Mouse (Mus musculus): ENCODE measurements around the gene Plk3. TPM values are rescaled to one million over a fixed set of nuclear protein-coding genes. Genes with fewer than 3 reads are reported as not detected.

The Plk3 gene
- polyA plus RNA-seq, 1 experiment from 2014 or later, result 3.3 TPM

DNA sequence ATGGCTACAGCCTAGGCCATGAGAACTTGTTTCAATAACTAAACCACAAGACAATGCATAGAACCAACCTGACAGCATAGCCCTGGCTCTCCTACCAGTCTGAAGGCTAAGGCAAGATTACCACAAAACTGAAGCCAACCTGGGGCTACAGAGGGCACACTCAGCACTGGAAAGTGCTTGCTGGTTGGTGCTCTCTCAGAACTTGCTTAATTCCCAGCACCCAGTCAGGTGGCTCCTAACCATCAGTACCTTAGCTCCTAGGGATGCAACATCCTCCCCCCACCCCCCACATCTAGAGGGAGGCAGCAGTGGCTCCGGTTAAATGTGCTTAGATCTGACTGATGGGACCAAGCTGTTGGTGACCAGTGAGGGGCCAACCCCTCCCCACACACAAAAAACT is 17.7 kb upstream of the Plk3 start:
- Histone ChIP-seq H3K4me2 (no peak overlapping the region), H3K4me3 (no peak overlapping the region), H3K9me3 (no peaks in the 10 kb centered on the region), H3K27ac (no peak overlapping the region; the same call in 1 of the 2 replicates), H3K9ac (no peak overlapping the region), H3K4me1 (peaks cover 21% of the 10 kb centered on the region), H3K27me3 (no peaks in the 10 kb centered on the region), H3K36me3 (peaks cover 58% of the 10 kb centered on the region)
- no peak for ATAC-seq (ENCODE audit: insufficient number of reproducible peaks, insufficient read depth, low FRiP score, low TSS enrichment, low read depth)
- WGBS, result 67% methylated on average over 1 of the region's 1 CpGs

DNA sequence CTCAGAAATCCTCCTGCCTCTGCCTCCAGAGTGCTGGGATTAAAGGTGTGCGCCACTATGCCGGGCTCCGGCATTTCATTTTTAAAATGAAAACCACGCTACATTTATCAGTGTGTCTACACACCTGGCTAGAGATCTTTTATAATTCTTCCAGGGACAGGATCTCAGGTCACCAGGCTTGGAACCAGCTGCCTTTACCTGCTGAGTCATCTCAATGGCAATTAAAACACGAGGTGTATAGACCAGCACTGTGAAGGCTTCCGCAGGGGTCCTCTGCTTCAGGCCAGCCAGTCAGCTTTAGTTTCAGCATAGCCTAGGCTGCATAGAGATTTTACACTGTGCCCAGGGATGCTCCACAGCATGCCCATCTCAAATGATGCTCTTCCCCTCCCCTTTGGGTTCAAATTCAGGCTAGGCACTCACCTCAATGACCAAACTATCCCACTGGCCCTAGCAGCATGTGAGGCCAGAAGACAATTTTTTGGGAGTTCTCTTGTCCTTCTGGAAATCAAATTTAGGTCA is 16.5 kb upstream of the Plk3 start:
- Histone ChIP-seq H3K4me1 (peaks cover 21% of the 10 kb centered on the region), H3K9me3 (no peaks in the 10 kb centered on the region), H3K36me3 (peaks cover 58% of the 10 kb centered on the region), H3K9ac (no peak overlapping the region), H3K27me3 (no peaks in the 10 kb centered on the region), H3K4me3 (no peak overlapping the region), H3K27ac (no peak overlapping the region), H3K4me2 (no peak overlapping the region)
- 94% methylated on average over 6 of the region's 6 CpGs for WGBS
- ATAC-seq (ENCODE audit: insufficient number of reproducible peaks, insufficient read depth, low FRiP score, low TSS enrichment, low read depth), result no peak

DNA sequence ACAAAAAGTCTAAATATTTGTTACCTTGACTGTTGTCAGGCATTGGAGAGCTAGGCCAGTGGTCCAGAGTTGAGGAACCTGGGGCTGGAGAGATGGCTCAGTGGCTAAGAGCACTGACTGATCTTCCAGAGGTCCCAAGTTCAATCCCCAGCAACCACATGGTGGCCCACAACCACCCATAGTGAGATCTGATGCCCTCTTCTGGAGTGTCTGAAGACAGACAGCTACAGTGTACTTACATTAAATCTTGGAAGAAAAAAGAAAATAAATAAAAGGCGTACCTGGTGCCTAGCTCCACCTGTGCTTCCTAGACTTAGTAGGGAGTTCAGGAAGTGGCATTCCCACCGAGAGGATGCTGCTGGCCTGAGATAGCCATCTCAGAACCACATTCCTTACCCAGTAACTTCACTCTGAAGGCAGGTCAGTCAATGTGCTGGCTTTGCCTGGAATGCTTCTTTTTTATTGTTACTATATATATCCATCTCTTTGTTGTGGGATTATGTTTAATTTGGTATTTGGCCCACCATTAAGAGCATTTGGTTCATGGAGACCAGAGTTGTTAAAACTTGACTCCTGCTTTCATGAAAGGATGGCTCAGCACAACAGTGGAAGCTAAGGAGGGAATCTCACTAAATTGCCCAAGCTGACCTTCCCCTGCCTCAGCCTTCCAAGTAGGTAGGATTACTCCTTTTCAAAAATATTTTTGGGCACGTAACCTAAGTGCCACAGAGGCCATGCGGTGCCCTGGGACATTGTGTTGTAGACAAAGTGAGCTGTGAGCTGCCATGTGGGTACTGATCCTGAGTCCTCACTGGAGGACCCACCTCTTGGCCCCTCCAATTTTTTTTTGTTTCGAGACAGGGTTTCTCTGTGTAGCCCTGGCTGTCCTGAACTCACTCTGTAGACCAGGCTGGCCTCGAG is 15.8 kb upstream of the Plk3 start:
- Histone ChIP-seq H3K9me3 (no peaks in the 10 kb centered on the region), H3K27me3 (no peaks in the 10 kb centered on the region), H3K36me3 (peaks cover 57% of the 10 kb centered on the region), H3K9ac (no peak overlapping the region), H3K27ac (no peak overlapping the region), H3K4me2 (no peak overlapping the region), H3K4me1 (peaks cover 16% of the 10 kb centered on the region), H3K4me3 (no peak overlapping the region)
- WGBS, result 67% methylated on average over 6 of the region's 6 CpGs
- no peak for ATAC-seq (ENCODE audit: insufficient number of reproducible peaks, insufficient read depth, low FRiP score, low TSS enrichment, low read depth)

DNA sequence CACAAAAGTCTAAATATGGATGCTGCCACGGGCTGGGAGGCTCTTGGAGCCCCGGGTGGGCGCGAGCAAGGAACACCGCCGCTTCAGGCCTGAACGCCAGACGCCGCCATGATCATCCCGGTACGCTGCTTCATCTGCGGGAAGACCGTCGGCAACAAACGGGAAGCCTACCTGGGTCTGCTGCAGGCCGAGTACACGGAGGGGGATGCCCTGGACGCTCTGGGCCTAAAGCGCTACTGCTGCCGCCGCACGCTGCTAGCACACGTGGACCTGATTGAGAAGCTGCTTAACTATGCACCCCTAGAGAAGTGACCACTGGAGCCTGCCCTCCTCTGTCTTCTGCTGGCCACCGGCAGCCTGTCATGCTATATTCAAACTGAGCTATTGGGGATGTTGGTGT is 15.1 kb upstream of the Plk3 start:
- Histone ChIP-seq H3K27ac (no peak overlapping the region), H3K4me1 (peaks cover 9% of the 10 kb centered on the region), H3K36me3 (peaks cover 50% of the 10 kb centered on the region), H3K4me2 (no peak overlapping the region), H3K4me3 (no peak overlapping the region), H3K9ac (no peak overlapping the region), H3K27me3 (no peaks in the 10 kb centered on the region), H3K9me3 (no peaks in the 10 kb centered on the region)
- WGBS, result 70% methylated on average over 24 of the region's 24 CpGs
- no peak for ATAC-seq (ENCODE audit: insufficient number of reproducible peaks, insufficient read depth, low FRiP score, low TSS enrichment, low read depth)

DNA sequence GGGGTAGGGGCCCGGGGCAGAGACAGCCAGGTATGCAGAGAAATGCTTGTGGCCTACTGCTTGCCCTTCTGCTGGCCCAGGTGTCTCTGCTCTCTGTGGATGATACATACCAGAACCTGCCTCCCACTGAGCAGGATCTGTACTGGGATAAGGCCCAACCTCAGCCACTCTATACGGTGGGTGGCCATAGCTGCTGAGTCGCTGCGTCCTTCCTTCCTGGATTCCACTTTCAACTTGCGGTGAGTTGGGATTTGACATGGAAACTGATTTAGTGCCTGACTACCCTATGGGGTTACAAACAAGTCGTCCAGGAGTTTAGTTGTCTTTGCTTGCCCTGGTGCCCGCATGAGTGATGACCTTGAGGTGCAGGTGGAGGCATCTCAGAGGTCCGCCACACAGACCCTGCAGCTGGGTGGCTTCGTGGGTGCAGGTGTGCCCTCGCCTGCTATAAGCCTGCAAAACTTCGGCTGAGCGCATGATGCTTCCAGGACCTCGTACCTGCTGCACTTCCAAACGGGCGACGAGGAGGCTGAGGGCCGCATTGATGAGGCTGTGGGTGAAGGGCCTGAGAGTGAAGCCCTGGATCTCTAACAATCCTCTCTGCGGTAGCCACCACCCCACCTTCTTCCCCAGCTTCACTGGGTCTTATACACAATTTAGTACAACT is 14.4 kb upstream of the Plk3 start:
- Histone ChIP-seq H3K4me3 (no peak overlapping the region), H3K27me3 (no peaks in the 10 kb centered on the region), H3K4me1 (peaks cover 3% of the 10 kb centered on the region; the same call in 1 of the 2 replicates), H3K9ac (no peak overlapping the region), H3K9me3 (no peaks in the 10 kb centered on the region), H3K27ac (no peak overlapping the region), H3K4me2 (no peak overlapping the region), H3K36me3 (peaks cover 43% of the 10 kb centered on the region)
- ATAC-seq (ENCODE audit: insufficient number of reproducible peaks, insufficient read depth, low FRiP score, low TSS enrichment, low read depth), result no peak
- 85% methylated on average over 18 of the region's 18 CpGs for WGBS

DNA sequence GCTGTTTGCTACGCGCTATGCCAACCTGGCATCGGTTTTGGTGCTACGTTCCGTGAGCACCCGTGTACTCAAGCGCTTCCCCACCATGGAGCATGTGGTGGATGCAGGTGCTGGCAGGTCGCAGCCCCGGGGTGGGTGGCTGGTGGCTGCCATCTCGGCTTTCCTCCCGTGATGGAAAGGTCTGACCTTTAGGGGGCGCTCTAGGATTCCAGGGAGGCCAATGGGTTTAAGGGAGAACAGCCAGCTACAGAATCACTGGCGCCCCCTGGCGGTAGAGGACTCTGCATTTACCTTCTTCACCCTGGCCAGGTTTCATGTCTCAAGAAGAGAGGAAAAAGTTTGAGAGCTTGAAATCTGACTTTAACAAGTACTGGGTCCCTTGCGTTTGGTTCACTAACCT is 12.4 kb upstream of the Plk3 start:
- Histone ChIP-seq H3K27me3 (no peaks in the 10 kb centered on the region), H3K9me3 (no peaks in the 10 kb centered on the region), H3K36me3 (peaks cover 25% of the 10 kb centered on the region), H3K27ac (no peak overlapping the region), H3K4me1 (no peaks in the 10 kb centered on the region), H3K4me3 (no peak overlapping the region), H3K4me2 (no peak overlapping the region), H3K9ac (no peak overlapping the region)
- no peak for ATAC-seq (ENCODE audit: insufficient number of reproducible peaks, insufficient read depth, low FRiP score, low TSS enrichment, low read depth)
- WGBS, result 32% methylated on average over 15 of the region's 15 CpGs

DNA sequence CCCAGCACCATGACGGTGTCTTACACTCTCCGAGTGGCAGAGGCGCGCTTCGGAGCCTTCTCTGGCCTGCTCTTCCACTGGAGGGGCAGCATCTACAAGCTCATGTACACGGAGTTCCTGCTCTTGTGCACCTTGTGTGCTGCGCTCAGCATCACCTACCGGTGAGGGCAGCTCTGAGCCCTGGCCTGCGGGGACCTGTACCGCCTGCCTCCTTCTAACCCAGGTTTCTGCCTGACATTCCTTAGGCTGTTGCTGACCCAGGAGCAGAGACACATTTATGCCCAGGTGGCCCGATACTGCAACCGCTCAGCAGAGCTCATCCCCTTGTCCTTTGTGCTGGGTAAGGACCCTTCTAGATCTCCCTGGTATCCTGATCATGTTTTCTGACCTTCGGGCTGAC is 11.5 kb upstream of the Plk3 start:
- Histone ChIP-seq H3K4me3 (no peak overlapping the region), H3K4me1 (no peaks in the 10 kb centered on the region), H3K36me3 (peaks cover 16% of the 10 kb centered on the region), H3K27ac (no peak overlapping the region), H3K27me3 (no peaks in the 10 kb centered on the region), H3K9me3 (no peaks in the 10 kb centered on the region), H3K9ac (no peak overlapping the region), H3K4me2 (no peak overlapping the region)
- no peak for ATAC-seq (ENCODE audit: insufficient number of reproducible peaks, insufficient read depth, low FRiP score, low TSS enrichment, low read depth)
- 95% methylated on average over 13 of the region's 13 CpGs for WGBS

DNA sequence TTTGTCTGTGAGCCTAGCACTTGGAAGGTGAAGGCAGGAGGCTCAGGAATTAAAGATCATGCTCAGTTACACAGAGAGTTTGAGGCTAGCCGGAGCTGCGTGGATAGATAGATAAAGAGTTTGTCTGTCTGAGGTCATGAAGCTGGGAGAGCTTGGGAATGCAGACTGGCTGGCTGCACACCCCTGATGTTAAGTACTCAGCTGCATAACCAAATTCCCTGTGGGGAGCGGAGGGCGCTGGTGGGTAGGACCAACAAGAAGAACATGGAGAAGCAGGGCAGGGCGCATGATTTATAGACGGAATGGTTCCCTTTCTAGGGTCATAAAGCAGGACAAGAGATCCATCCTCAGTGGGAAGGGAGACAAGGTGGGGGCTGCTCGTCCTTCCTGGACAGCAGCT is 9.3 kb upstream of the Plk3 start:
- no peak overlapping the region for H3K4me3 ChIP-seq
- no peaks in the 10 kb centered on the region for H3K4me1 ChIP-seq
- H3K27ac ChIP-seq, result no peak overlapping the region
- H3K9ac ChIP-seq, result no peak overlapping the region
- no peak overlapping the region for H3K4me2 ChIP-seq
- no peaks in the 10 kb centered on the region for H3K27me3 ChIP-seq
- ATAC-seq (ENCODE audit: insufficient number of reproducible peaks, insufficient read depth, low FRiP score, low TSS enrichment, low read depth), result no peak
- 63% methylated on average over 7 of the region's 7 CpGs for WGBS
- no peaks in the 10 kb centered on the region for H3K9me3 ChIP-seq
- H3K36me3 ChIP-seq, result no peaks in the 10 kb centered on the region

DNA sequence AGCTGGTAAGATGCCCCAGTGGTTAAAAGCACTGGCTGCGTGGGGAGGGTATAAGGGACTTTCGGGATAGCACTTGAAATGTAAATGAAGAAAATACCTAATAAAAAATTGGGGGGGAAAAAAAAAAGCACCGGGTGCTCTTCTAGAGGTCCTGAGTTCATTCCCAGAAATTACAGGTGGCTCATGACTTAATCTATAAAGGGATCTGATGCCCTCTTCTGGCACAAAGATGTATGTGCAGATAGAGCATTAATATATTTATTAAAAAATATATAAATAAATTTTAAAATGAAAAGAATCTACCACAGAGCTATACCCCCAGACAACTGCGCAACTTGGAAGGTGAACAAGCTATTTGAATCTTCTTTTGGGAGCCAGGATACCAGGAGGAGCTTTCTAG is 6.8 kb upstream of the Plk3 start:
- no peak overlapping the region for H3K9ac ChIP-seq
- H3K4me1 ChIP-seq, result no peaks in the 10 kb centered on the region
- H3K9me3 ChIP-seq, result no peaks in the 10 kb centered on the region
- H3K4me2 ChIP-seq, result no peak overlapping the region
- ATAC-seq (ENCODE audit: insufficient number of reproducible peaks, insufficient read depth, low FRiP score, low TSS enrichment, low read depth), result no peak
- no peak overlapping the region for H3K4me3 ChIP-seq
- no peaks in the 10 kb centered on the region for H3K36me3 ChIP-seq
- WGBS, result 31% methylated on average over 4 of the region's 4 CpGs
- 0 out of 2 replicates have a peak, but pooled peaks cover 3% of the 10 kb centered on the region for H3K27me3 ChIP-seq
- H3K27ac ChIP-seq, result no peak overlapping the region

DNA sequence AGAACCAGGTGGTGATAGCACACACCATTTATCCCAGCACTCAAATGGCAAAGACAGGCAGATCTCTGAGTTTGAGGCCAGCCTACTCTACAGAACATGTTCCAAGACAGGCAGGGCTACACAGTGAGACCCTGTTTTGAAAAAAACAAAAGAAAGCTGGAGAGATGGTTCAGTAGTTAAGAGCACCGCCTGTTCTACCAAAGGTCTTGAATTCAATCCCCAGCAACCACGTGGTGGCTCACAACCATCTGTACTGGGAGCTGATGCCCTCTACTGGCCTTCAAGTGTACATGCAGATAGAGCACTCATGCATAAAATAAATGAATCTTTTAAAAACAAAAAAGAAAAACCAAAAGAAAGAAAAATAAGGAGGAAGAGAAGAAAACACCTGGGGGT is 5.5 kb upstream of the Plk3 start:
- H3K27me3 ChIP-seq, result peaks cover 3% of the 10 kb centered on the region; the same call in 1 of the 2 replicates
- no peak overlapping the region for H3K4me2 ChIP-seq
- H3K27ac ChIP-seq, result no peak overlapping the region
- ATAC-seq (ENCODE audit: insufficient number of reproducible peaks, insufficient read depth, low FRiP score, low TSS enrichment, low read depth), result no peak
- H3K9ac ChIP-seq, result no peak overlapping the region
- WGBS, result 2% methylated on average over 2 of the region's 2 CpGs
- no peak overlapping the region for H3K4me3 ChIP-seq
- peaks cover 2% of the 10 kb centered on the region for H3K4me1 ChIP-seq
- H3K9me3 ChIP-seq, result no peaks in the 10 kb centered on the region
- H3K36me3 ChIP-seq, result no peaks in the 10 kb centered on the region

DNA sequence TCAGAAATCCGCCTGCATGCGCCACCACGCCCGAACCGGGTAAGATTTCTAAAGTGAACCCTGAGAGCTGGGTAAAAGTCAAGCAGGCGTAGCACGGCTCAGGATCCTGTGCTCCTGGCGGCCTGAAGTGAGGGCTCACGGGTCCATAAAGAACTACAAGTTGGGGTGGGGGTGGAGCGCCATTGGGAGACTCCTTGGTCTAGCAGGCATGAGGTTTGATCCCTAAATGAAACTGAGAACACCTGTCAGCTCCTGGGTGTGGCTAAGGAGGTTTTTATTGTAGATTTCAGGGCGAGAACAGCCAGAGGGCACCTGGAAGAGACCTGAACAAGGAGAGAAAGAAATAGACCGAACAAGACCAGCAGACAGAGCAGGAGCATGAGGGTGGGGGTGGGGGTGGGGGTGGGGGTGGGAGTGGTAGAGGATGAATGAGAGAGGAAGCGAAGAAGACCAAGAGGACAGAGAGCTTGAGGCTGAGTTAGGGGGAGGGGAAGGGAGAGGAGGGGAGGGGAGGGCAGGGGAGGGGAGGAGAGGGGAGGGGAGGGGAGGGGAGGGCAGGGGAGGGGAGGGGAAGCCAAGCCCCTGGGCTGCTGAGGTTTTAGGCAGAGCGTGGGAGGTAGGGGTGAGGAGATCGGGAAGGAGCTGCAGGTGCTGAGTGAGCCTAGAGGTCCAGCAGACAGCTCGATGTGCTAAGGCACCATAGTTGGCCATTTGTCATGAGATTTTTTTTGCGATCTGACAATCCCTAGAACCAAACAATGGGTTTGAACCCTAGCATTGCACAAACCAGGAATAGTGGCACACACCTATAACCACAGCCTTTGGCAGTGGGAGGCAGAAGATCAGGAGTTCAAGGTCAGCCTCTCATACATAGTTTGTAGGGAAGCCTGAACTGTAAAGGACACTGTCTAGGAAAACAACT is 4.8 kb upstream of the Plk3 start:
- H3K27me3 ChIP-seq, result peaks cover 3% of the 10 kb centered on the region; the same call in 1 of the 2 replicates
- H3K4me3 ChIP-seq, result no peak overlapping the region
- no peak overlapping the region for H3K4me2 ChIP-seq
- no peak overlapping the region for H3K9ac ChIP-seq
- no peak for ATAC-seq (ENCODE audit: insufficient number of reproducible peaks, insufficient read depth, low FRiP score, low TSS enrichment, low read depth)
- no peak overlapping the region for H3K27ac ChIP-seq
- peaks cover 4% of the 10 kb centered on the region for H3K4me1 ChIP-seq
- 63% methylated on average over 16 of the region's 17 CpGs for WGBS
- H3K36me3 ChIP-seq, result no peaks in the 10 kb centered on the region
- no peaks in the 10 kb centered on the region for H3K9me3 ChIP-seq
